Mouse (Mus musculus) cerebral cortex, adult 2 months (tissue): ENCODE results near the gene Irs1.

Experiments
- WGBS: fragments of 180-500 bp; shearing (Covaris S2); methylation state at CpG from one replicate; pipeline ENCODE4 v1.1.7; 2018; 5-methylcytosine and 5-hydroxymethylcytosine counted together

Gene Irs1

DNA sequence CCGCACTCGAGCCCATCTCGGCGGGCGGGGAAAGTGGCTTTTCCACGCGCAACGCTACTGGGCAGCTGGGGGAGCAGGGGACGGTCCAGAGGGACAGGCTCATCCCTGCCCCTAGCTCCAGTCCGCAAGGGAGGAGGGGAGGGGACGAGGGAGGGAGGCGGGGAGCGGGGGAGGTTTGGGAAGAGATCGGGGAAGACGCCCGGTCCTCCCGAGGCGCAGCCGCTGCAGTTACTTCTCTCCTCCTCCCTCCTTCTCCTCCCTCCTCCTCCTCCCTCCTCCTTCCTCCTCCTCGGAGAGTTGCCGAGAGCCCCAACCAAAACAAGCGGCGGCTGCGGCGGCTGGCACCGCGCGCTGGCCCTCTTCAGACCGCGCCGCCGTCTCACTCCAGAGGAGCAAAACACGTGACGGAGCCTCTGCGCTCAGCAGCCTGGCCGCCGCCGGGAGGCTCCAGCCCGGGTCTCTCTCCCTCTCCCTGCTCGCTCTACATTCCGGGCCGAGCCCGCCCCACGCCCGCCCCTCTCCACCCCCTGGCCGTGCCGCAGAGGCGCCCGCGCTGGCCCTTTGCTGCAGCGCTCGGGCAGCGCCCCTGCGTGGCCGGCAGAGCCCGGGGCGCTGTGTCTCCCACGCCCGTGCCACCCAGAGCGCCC is at the start of gene Irs1:
TSS of gene Irs1 (minus strand) at position 266 of the 647 bp plus-strand sequence.
- under 1% methylated on average over 54 of the region's 60 CpGs for WGBS

DNA sequence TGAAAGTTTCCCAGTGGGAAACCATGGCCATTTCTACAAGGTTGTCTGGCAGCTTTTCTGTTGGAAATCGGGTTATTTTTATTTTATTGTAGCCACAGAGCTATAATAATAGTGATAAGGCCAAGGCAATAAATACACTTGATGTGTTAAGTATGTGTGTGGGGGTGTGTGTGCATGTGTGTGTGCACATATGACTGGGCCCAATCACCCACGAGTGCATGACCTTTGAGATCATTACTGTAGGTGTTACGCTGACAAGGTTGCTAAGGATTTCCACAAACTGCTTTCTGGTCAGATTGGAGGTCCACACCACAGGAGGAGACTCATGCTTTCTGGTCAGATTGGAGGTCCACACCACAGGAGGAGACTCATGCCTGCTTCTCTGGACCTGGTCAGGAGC is 43.3 kb upstream of the Irs1 start:
- 94% methylated on average over 3 of the region's 3 CpGs for WGBS

DNA sequence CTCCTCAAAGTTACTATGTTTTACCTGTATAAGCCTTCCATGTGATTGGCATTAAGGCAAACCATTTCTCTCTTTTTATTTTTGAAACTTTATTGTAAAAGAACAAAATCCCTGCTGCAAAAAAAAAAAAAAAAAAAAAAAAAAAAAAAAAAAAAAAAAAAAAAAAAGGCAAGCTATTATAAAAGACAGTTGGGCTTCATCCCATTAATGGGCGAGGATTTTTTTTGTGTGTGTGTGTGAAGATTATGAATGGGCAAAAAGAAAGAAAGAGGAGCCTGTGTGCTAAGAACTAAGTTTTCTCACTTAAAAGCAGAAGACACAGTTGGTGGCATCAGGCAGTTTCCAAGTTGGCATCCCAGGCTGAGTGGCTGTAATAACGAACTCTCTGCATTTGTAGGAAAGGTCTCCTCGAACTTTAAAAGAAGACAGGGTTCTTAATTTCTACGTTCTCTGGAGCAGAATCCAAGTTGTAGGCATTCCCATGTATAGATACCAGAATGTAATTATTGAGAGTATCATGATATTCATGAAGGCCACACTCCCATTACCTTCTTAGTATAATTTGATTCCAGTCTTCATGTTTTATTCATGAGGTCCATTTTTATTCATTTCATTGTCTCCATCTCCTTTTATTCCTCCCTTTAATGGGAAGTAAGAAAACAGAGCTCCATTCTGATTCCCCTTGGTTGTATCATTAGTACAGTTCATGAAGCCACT is 38.2 kb upstream of the Irs1 start:
- WGBS = 49% methylated on average over 4 of the region's 4 CpGs

DNA sequence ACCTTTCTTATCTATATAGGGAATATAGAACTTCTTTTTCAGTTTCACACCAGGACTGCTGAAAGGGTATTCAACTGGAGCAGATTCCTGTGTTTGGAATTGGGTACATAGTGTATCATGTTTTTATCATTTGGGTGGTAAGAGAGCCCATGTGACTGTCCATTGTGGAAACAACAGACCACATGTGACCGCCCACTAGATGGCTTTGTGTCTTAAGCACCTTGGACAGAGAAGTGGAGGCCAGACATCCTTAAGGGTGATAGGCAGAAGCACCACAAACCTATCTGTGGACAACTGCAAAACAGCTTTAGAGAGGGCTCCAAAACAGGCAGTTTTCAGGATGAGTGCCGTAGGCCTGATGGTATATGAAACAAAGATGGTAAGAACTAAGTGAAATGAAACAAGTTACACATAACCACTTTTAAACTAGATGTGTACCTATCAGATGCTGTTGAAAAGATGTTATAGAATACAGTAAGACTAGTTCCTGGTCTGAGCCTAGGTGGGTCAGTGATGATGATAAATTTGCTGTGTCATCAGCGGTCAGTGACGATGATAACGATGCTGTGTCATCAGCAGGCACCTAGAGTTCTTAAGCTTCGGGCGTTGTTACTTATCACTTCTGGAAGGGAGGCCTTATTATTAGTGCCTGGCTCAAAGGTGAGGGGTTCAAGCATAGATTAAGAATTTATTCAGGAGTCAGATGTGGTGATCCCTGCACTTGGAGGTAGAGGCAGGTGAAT is 37.0 kb upstream of the Irs1 start:
- WGBS = 96% methylated on average over 7 of the region's 7 CpGs

DNA sequence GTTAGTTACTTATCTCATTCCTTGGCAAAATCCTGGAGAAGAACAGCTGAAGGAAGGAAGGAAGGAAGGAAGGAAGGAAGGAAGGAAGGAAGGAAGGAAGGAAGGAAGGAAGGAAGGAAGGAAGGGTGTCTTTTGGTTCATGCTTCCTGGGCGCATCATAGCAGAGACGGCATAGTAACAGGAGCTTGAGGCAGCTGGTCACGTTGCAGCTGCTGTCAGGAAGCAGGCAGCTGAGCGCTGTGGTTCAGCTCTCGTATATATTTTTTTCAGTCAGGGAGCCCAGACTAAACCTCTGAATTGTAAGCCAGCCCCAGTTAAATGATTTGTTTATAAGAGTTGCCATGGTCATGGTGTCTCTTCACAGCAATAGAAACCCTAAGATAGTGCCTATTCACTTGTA is 34.9 kb upstream of the Irs1 start:
- WGBS = 89% methylated on average over 5 of the region's 5 CpGs

DNA sequence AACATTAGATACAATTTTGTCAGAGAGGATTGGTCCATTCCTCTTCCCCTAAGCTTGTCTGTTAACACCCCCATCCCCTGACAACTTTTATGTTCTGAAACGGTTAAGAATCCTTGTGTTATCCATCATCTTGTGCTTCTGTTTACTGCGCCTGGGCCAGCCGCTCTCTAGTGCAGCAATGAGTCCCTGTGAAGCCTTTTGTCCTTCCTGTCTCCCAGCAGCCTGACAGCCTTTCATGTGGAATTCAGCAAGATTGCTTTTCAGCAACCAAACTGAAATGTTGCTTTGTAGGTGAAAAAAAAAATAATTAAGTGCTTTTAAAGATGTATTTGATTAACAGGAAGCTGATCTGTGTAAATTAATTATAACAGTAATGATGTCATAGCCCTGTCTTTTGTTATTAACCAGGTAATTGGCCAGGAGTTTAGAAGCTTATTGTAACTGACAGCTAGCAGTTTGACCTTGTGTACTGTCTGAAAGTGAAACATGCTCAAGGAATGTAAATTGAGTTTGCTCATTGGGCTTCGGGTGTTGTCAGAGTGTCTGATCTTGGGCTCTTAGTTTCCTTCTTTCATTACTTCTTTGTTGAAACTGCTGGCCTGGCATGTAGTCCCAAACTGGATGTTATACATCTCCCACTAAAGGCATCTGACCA is 33.0 kb upstream of the Irs1 start:
- WGBS = 55% methylated on average over 4 of the region's 4 CpGs

DNA sequence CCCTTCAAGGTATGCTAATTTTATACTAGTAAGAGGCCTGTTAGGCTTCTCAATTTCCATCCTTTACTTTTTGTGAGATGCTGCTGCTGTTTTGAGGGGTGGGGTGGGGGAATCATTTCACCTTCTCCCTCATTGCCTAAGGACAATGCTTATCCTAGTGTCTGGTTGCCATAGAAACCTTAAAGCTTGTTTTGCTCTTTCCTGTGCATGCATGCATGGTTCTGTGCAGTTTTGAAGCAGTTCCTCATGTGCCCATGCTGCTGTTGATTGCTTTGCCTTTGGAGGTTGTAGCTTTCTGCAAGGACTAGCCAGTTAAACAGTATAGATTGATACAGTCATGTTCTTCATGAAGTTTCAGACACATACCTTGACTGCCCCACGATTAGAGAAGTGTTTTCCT is 30.2 kb upstream of the Irs1 start:
- 88% methylated on average over 1 of the region's 1 CpGs for WGBS

DNA sequence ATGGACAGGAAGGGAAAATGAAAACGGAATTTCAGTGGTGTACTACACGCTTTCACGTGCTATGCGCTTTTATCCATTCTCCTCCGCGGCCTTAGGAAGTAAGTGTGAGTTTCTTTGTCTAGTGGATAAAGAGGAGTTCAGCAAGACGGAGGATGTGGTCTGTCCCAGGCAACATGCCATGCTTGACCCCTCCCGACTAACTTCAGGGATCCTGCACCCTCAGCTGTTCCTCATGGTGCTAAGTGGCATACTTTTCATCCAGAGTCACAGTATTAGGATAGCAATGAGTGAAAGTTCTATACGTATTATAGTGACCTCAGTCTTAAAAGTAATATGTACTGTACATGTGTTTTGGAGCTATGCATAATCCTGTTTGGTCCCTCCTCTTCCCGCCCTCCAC is 29.6 kb upstream of the Irs1 start:
- 52% methylated on average over 10 of the region's 10 CpGs for WGBS

DNA sequence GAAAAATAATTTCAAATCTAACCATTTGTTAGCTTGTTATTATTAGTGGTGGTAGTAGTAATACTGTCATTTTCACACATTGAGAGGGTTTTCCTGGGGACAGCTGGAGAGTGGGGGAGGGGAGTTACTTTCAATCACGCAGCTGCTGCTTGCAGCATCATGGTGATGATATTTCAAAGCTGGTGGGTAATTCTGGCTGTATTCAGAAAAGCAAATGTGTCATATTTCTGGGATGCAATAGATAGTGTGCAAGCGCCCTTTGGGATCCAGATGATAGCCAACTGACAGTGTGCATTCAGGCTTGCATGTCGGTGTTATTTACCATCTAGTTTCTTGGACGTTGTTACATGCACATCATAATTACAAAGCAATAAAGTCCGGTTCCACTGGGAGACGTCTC is 29.2 kb upstream of the Irs1 start:
- WGBS = 43% methylated on average over 6 of the region's 6 CpGs

DNA sequence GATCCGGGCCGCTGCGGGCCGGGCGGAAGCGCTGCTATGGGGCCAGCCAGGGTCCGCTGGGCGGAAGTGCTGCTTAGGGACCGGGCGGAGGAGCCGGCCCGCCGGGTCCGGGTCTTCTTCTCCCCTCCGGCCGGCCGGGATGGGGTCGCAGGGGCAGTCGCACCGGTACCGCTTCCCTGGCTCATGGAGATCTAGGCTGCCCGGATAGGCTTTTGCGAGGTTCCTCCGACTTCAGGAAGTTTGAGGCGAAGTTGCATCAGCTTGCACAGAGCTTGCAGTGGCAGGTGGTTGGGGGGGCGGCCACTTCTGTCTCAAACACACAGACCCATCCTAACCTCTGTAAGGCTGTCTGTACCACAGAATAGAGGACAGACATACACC is 25.5 kb upstream of the Irs1 start:
- under 1% methylated on average over 26 of the region's 26 CpGs for WGBS

DNA sequence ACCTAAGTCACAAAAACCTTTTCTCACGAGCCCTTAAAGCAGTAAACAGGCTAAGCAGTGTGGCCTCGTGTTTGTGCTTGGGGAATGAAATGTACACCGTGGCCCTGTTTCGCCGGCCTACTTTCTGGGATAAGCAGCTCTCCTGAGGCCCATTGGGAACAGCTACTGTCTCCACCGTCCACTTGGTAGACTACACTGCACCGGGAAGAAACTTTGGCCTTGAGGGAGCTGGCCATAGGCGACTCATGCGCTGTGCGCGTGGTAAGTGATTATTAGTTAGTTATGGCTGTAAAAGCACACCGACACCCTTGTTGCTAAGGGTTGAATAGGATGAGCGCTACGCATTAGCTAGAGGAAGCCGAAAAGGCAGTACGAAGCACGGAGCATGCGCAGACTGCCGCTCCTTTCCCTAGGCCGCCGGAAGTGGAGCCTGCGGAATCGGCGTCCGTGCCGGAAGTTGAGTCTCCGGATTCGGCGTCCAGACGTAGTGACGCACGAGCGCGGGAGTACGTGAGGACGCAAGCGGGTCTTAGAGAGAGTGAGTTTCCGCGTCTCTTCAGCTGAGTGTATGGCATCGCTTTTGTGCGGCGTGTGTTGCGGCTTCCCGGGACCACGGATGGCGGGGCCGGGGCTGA is 25.0 kb upstream of the Irs1 start, which contains the start of gene Rhbdd1:
TSS of gene Rhbdd1 (plus strand) at position 342 of the 635 bp plus-strand sequence.
- WGBS = 5% methylated on average over 47 of the region's 47 CpGs

DNA sequence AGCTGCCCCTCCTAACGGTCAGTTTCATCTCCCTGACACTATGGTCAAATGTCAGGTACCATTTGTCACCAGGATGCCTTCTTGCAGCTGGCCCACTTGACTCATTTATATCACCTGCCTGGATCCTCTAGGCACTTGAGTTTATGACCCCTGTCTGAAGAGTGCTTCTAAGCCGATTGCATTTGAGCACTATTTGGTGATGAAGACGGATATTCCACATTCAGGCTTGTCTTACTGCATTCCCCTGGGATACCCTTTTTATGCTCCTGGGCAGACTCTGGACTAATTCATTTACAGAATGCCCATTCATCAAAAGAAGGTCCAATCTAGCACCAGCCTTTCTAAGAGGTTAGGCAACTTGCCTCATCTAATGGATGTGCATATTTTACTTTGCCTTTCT is 13.3 kb upstream of the Irs1 start:
- 82% methylated on average over 3 of the region's 3 CpGs for WGBS

DNA sequence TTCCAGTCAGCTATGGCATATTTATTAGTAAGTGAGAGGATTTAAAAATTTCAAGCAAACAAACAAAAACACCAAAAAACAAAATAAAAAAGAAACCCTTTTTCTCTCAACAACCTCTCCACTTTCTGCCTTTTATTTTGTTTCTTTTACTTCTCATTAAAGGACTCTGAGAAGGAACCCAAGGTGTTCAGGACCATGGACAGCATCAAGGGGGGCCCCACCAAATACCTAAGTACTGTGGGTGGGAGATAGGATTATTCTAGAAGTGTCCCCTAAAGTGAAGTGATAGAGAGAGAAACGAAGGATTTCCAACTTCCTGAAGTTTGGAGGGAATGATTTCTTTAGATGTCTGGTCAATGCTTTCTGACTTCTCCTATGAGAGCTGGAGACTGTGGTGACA is 7.4 kb upstream of the Irs1 start:
- WGBS = 51% methylated on average over 1 of the region's 1 CpGs

DNA sequence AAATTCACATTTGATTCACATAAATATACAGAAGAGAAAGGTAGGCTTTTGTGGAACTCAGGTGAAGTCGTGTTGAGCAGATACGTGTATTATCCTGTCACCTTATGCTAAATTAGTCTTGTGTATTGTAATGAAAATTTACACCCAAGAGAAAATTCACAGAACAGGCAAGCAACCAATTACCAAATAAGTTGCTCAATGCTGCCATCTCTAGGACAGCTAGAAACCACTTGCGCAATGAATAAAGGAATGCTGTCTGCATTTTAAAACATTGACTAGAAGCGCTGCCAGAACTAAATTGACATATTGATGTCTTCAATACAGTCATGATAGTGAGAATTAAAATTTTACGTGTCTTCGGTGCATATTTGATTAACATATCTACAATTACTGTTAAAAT is 2.9 kb upstream of the Irs1 start:
- 7% methylated on average over 6 of the region's 6 CpGs for WGBS

DNA sequence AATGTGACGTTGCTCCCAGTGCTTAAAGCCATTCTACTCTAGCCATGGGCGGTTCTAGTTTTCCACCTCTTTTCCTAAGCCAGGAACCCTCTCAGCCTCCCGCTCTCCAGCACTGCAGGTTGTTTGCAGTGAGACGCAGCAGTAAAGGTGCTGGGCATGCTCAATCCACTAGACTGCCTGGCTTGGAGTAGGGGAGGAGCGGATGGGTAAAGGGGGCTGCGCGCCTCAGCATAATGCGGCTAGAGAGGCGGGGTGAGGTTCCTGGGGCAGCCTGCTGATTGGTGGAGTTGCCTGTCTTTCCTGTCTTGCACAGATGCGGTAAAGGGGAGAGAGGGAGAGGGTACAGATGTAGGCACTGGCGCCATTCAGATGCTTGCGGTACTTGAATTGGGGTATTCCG is 1.6 kb upstream of the Irs1 start:
- 2% methylated on average over 13 of the region's 13 CpGs for WGBS

DNA sequence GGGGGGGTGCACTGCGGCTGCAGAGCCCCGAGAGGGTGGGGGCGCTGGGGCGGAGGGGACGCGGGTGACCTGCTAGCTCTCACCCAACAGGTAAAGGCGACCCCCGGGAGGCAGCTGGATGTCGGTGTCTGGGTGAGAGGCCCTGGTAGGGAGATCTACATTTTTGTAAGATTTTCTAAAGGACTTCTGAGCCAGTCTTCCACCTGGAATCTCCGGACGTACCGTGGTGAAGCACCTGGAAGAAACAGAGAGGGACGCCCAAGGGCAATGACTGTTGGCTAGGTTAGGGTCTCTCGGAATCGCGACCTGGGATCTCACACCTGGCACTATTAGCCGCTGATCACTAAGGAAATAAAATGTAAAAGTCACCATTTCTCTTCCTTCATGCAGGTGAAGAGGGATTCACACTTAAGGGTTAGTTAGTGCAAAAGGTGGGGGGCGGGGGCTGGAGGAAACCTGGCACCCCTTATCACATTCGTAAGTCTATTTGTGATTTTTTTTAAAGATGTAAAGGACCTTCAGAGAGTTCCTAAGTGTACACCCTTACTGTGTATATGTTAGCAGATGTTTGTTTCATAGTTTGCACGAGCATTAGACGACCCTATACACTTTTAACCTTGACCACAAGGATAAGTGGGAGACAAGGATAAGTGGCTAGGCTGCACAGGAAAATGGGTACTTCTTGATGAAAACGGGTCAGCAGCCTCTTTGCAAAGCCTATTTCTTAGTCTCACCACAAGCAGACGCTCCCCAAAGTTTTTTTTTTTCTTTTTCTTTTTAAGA is 905 bp upstream of the Irs1 start:
- WGBS = 1% methylated on average over 23 of the region's 23 CpGs

DNA sequence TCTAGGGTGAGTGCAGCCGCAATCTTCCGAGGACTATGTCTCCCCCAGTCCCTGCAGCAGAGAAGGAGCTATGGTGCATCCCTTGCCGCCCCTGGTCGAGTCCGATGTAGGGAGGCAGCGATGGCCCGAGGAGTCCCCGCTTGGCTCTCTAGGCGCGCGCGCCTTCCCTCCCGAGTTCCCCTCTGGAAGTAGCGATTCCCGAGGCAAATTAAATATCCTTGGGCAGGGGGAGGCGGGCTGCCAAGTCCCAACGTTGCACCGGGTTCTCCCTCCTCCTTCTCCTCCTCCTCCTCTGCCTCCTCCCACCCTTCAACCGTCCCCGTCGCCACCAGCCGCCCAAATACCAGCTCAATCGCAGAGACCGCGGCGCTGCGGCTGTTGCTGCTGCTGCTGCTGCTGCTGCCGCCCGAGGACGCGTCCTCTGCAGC is 479 bp downstream of the Irs1 start:
- WGBS = under 1% methylated on average over 31 of the region's 31 CpGs

DNA sequence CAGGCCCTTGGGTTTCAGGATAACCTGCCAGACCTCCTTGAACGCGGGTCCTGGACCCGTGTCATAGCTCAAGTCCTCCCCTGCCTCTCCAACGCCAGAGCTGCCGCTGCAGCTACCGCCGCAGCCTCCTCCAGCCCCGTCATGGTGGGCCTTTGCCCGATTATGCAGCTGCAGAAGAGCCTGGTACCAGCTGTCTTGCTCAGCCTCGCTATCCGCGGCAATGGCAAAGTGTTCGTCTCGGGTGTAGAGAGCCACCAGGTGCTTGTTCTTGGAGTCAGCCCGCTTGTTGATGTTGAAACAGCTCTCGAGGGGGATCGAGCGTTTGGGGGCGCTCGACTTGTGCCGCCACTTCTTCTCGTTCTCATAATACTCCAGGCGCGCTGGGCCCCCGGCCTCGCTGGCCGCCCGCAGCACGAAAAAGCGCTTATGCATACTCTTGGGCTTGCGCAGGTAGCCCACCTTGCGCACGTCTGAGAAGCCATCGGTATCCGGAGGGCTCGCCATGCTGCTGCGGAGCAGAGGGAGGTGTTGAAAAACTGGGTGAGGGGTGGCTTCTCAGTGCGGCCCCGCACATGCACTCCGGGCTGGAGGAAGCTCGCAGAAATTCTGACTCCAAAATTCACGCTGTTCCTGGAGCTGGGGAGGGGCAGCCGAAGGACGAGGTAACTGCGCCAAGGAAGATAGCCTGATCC is 1.1 kb downstream of the Irs1 start:
- under 1% methylated on average over 45 of the region's 45 CpGs for WGBS

DNA sequence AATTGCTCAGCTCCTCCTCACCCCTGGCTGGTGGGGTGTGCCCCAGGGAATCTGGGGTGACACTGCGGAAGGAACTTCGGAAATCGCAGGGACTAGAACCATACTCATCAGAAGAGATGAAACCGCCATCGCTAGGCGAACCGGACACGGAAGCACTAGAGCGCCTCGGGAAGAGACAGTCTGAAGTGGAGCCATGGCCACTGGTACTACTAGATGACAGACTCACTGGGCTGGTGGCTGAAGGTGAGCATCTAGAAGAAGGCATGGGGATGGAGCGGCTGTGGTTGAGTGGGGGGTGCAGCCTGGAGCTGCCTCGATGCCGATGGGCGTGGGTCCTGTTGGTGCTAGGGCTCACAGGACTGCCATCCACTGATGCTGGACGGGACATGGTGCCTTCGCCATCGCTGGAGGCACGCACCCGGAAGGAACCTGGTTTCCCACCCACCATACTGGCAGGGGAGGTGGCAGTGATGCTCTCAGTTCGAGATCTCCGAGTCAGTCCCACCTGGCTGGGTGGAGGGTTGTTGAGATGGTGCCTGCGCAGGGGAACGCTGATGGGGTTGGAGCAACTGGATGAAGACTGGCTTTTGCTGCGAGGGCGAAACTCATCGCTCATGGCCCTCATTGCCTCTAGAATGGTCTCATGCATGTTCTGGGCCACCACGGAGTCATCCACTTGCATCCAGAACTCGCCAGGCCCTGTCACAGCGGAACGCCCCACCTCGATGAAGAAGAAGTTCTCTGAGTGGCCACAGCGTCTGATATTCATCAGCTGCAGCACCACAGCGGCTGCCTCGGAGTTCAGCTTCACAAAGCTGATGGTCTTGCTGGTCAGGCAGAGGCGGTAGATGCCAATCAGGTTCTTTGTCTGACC is 1.9 kb downstream of the Irs1 start:
- 64% methylated on average over 35 of the region's 35 CpGs for WGBS
